Mouse (Mus musculus) brain, embryonic 14.5 days (tissue): Measurements from ENCODE around the gene Higd1a. TPM values are rescaled to one million over a fixed set of nuclear protein-coding genes. Genes with fewer than 3 reads are reported as not detected.
A peak's percentile ranks its signal among the peaks of the same experiment; 100 is the strongest.

Experiments
- DNase-seq: peaks from one replicate; pipeline ENCODE4 v3.0.0-alpha.2; 2011; ENCODE audit warnings: low read depth
- CTCF ChIP-seq: fragments of 200-500 bp; IDR thresholded peaks from 2 replicates; pipeline ENCODE4 v1.5.1; 2012; ENCODE audit warnings: inconsistent platforms, mild to moderate bottlenecking, moderate library complexity, borderline replicate concordance; ENCODE audit not compliant: insufficient read depth, insufficient read length; ENCODE audit errors: extremely low read depth
- POLR2A ChIP-seq: fragments of 200-500 bp; IDR thresholded peaks from 2 replicates; pipeline ENCODE4 v1.6.1; 2012; ENCODE audit warnings: mild to moderate bottlenecking, inconsistent platforms, borderline replicate concordance; ENCODE audit not compliant: poor library complexity, insufficient read depth, insufficient read length, severe bottlenecking; ENCODE audit errors: extremely low read depth
- polyA plus RNA-seq: library from polyadenylated mRNA; depleted of rRNA; stranded (reverse); fragments of >200 nt; gene quantifications from 2 replicates; pipeline ENCODE4 v1.2.3, GENCODE M21; 2012

Higd1a gene
- polyA plus RNA-seq, 1 experiment = 43.8 TPM

DNA sequence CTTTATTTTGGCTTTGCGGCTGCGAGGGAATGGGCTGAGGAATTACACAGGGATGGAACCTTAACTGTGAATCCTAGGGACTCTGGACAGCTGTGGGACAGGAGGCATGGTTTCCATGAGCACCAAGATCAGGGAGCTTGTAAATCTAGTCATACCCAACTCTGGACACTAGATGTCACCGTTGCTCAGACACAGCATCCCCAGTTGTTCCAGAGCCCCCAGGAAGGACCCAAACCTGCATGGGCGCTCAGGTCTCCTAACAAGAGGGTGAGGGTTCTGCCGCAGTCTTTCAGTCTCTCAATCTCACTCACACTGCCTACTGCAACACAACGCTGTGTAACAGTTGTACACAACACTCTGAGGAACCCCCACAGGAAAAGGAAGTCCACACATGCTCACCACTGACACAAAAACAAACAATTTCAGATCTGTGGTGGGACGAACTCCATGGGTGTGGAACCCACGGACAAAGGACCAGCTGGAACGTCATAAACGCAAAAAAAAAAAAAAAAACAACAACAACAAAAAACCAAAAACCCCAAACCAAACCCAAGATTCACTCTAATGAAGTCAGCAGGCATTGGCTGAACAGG is 11.5 kb downstream of the Higd1a start:
- TF ChIP-seq POLR2A = no peak
- peak; percentile 78 for TF ChIP-seq CTCF
- peak; percentile 79 for DNase-seq

DNA sequence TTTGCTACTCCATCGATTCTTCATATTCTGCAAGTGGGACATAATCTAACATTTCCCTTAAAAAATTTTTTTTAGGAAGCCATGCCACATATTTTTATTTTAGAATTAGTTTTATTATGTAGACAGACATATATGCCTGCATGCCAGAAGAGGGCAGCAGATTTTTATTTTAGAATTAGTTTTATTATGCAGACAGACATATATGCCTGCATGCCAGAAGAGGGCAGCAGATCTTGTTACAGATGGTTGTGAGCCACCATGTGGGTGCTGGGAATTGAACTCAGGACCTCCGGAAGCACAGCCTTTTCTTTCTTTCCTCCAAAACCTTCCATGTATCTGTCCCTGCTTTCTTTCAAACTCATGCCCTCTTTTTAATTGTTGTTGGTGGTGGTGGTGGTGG is 15.2 kb downstream of the Higd1a start:
- TF ChIP-seq CTCF (no peak), POLR2A (no peak)
- DNase-seq = no peak

DNA sequence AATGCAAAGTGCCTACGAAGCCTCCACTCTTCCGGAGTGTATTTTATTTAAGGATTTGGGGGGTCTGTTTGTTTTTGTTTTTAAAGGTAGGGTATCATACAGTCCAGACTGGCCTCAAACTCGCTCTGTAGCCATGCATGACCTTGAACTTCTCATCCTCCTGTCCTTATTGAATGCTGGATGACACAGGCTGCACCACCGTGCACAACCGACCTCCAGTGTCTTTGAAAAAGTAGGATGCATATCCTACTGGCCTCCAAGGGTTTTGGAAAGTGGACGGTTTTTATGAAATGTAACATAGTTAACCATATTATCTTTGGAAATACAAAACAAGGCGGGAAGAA is 18.6 kb downstream of the Higd1a start:
- DNase-seq = no peak
- TF ChIP-seq CTCF (no peak), POLR2A (no peak)

DNA sequence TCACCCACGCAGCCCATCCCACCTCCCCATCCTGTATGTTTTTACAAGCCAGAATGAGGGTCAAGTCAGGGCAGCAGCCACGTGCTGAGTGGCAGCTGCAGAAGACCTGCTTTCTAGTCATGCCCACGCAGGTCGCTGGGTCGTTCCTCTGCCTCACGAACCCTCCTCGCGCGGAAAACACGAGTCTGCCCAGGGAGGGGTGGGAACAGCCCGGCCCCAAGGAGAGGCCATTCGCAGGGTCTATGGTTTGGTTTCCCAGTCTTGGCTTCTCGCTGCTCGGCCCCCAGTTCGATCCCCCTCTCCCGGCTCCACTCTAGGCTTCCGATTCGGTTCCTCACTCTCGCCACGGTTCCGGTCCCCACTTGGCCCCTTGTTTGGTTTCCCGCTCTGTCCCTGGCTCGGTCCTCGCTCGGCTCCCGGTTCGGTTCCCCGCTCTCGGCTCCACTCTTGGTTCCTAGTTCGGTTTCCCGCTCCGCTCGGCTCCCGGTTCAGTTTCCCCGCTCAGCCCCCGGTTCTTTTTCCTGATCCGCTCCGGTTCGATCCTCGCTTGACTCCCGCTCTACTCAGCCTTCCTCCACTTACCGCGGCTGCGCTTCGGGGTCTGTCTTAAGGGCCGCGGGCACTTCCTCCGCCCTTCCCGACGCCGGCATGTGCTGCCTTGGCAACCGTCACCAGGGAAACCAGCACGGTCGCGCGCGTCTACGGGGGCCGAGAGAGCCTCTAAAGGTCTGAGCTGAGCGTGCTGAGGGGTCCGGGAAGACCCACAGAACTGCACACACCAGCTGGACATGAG is 19.1 kb downstream of the Higd1a start, which contains the start of gene Ccdc13:
Gene Ccdc13, minus strand, starts transcription at position 633 of the 793 bp plus-strand sequence.
- peak; percentile 95 for DNase-seq
- TF ChIP-seq POLR2A (no peak; the same call in 1 of the 2 replicates), CTCF (no peak)

DNA sequence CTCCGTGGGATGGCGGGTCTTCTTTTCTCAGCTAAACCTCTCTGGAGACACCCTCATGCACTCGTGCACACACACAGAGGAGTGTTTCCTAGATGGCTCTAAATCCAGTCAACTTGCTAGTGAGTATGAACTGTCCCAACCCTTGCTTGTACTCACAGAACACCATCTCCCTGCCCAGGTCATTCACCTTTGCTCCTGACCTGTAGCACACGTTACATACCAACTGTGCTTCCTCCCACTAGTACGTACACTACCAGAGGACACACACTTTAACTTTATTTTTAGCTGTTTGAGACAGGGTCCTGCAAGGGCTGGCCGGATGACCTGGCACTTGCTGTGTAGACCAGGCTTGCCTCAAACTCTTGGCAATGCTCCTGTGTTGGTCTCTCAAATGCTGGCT is 20.2 kb downstream of the Higd1a start:
- TF ChIP-seq POLR2A (no peak), CTCF (no peak)
- no peak for DNase-seq

DNA sequence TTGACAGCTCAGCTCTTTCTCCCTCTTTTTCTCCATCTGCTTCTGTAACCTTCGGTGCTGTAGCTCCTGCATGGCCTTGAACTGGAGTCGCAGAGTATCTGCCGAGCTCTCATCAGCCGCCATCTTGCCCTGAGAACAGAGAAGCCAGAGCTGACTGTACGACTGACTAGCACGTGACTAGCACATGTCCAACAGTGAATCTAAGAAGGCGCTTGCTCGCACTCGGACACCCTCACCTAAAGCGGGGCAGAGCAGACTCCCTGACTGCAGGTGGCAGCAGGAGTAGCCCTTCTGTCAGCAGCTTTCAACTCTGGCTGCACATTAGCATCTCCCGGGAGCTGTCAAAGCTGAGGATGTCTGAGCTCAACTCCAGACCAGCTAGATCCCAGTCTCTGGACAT is 24.3 kb downstream of the Higd1a start:
- no peak for DNase-seq
- TF ChIP-seq POLR2A = no peak
- no peak for TF ChIP-seq CTCF

DNA sequence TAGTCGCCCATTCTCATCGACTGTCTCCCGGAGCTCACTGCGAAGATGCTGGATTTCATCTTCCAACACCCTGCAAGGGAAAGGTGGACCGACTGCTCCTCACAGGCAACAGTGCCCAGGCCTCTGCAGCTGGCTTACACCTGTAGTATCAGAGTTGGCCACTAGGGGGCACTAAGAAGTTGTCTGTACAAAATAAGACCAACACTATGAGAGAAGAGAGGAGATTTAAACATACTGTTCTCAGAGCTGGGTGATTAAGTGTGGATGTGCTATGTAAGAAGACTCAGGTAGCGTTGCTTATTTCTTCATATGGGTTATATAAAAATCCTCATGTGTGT is 27.2 kb downstream of the Higd1a start:
- peak; percentile 85 for DNase-seq
- TF ChIP-seq CTCF (peak; percentile 83), POLR2A (no peak)

DNA sequence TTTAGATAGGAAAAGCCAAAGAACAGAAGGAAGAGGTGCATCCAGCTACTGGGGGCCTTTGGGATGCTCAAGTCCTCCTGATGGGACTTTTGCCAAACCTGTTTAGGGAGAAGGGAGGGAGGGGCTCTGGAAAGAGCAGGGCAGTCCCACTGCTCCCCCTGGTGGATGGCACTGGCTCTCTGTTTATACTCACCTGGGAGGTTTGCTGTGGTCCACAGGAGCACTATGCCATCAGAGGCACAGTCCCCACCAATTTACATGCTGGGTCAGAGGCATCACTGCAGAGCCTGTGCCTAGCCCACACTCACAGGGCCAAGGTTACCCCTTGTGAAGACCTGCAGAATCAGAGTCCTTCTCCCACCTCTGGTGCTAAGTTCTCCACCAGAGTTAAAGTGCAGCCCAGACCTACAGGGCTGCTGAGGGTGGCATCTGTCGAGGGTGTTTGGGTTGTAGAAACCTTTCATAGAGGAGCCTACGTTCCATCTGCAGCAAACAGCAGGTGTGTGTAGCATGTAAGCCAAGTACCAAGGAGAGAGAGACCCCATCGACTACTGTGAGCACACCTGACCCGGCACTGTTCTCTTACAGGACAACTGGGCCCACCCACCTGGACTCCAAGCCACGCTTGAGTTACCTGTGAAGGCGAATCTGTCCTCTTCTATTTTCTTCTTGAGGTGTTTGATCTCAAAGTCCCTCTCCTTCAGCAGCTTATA is 27.8 kb downstream of the Higd1a start:
- peak; percentile 57 for DNase-seq
- TF ChIP-seq CTCF (peak; percentile 56; the same call in 1 of the 2 replicates), POLR2A (no peak)

DNA sequence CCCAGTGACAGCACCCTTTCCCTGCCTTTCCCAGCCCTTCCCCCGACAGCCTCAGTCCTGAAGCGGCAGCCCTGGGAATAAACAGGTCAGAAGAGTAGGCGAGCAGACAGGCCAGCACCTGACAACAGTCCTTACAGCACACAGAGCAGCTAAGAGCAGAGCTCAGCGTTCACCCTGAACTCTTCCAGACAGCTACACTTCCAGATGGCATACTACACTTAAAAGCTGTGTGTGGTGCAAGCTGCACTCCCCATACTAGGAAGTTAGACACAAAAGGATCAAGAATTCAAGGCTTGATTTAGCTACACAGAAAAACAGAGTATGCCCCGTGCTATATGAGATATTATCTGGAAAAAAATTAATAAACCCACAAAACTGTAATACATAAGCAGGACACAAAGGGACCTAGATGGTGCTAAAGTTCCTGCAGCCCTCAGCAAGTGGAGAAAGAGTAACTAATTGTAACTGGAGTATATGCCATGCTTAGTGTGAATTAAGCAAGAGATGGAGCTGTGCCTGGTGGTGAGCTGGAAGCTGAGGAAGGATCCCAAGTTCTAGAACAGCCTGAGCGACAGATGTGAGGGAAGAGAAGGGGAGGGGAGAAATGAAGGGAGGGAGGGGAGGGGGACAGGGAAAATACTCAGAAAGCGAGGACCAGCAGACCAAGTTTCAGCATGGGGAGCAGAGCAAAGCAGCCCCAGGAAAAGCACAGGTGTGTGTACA is 28.7 kb downstream of the Higd1a start:
- TF ChIP-seq POLR2A = no peak
- TF ChIP-seq CTCF = no peak
- DNase-seq = no peak

DNA sequence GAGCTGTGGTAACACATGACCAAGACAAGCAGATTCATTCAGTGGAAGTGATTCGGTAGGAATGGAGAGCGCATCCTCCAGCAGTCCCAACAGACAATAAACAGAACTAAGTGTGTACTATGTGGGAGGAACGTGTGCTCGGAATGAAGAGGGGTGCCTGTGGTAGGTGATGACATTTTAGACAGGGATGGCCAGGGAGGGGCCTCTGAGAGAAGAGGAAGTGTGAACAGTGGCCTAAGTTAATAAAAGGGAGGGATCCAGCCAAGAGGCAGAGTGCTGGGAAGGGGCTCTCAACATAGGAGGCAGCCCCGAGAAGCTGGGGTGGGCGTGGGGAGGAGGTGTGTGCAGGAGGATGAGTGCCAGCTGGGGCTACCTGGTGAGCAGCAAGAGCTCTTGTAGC is 29.8 kb downstream of the Higd1a start:
- TF ChIP-seq POLR2A = no peak
- TF ChIP-seq CTCF = no peak
- DNase-seq = no peak

DNA sequence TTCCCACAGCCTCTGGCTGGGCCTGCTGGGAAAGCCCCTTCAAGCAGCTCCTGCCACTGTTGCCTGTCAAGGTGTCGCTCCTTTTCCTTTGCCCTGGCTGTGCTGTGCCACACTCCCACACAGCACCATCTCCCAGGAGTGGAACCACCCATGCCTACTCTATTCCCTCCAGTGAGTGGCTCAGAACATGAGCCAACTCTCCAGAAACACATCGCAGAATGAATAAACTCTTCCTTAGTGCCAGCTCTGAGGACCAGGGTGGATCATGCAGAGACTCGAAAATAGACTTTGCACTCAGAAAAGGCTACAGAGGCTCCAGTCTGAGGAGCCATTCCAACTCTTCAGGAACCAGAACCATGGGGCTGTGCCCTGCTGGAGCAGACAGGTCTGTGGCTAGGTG is 31.8 kb downstream of the Higd1a start:
- TF ChIP-seq POLR2A = no peak
- TF ChIP-seq CTCF = no peak
- DNase-seq = no peak
